In genomic region chr5:9627220-9627619, GRCm38 (mm10) we compare ENCODE assay signal across 10 mouse cellular contexts.
DNase-seq lines count a peak whose midpoint lies in the region; ATAC-seq and TF ChIP-seq lines count a peak whose summit lies in the region.
"Had no signal": no experiment of that assay in that cellular context is flagged by ENCODE, and none has a peak within 500 bp of the region (broad histone marks: within the 10 kb centered on the region; RNA-seq: fewer than 3 reads in every experiment).

No protein-coding gene starts in this region.

- in situ Hi-C loops in Patski (cut with MboI; ENCODE audit: low pct_unique_long_range_greater_than_20kb) = no loop called here

- CTCF ChIA-PET in Patski (lab: Charles Lee) = interaction anchor here (1.3 kb wide), 1 partner anchor 13 kb away, joined by 3 read pairs; no protein-coding TSS in a partner anchor

- ATAC-seq in hindbrain, embryonic 14.5 days (ENCODE audit: low FRiP score) = peak; percentile 38; the same call in 1 of the 2 replicates
- no peak for ATAC-seq in hindbrain, embryonic 11.5 days (ENCODE audit: low FRiP score)
- ATAC-seq in Patski = peak; percentile 85
- ATAC-seq in kidney, embryonic 15.5 days (replicated peaks; ENCODE audit: low FRiP score) = 0 out of 2 replicates have a peak, but pooled peaks have one; percentile 37
- no peak for ATAC-seq in intestine, embryonic 15.5 days
- no peak for ATAC-seq in forebrain, embryonic 13.5 days

- H3K4me1 ChIP-seq in hindbrain, embryonic 14.5 days (replicated peaks; ENCODE audit: control insufficient read depth, insufficient read depth, low read length) = peaks cover 4% of the 10 kb centered on the region; the same call in 1 of the 2 replicates
- no peaks in the 10 kb centered on the region for H3K4me1 ChIP-seq in hindbrain, embryonic 11.5 days (replicated peaks; ENCODE audit: control insufficient read depth, insufficient read depth, low read length)
- peaks cover 5% of the 10 kb centered on the region; the same call in 1 of the 2 replicates for H3K4me1 ChIP-seq in kidney, embryonic 15.5 days
- H3K4me1 ChIP-seq in intestine, embryonic 15.5 days (replicated peaks) = no peaks in the 10 kb centered on the region
- peaks cover 7% of the 10 kb centered on the region; the same call in 1 of the 2 replicates for H3K4me1 ChIP-seq in limb, embryonic 10.5 days
- H3K4me1 ChIP-seq in forebrain, embryonic 13.5 days = peaks cover 9% of the 10 kb centered on the region

- H3K27me3 ChIP-seq in hindbrain, embryonic 14.5 days (ENCODE audit: control insufficient read depth, insufficient read depth, low read length) = no peaks in the 10 kb centered on the region
- H3K27me3 ChIP-seq in hindbrain, embryonic 11.5 days (ENCODE audit: control insufficient read depth, insufficient read depth, low read length) = no peaks in the 10 kb centered on the region
- peaks cover 3% of the 10 kb centered on the region for H3K27me3 ChIP-seq in Patski
- no peaks in the 10 kb centered on the region for H3K27me3 ChIP-seq in kidney, embryonic 15.5 days
- no peaks in the 10 kb centered on the region for H3K27me3 ChIP-seq in intestine, embryonic 15.5 days (replicated peaks)
- no peaks in the 10 kb centered on the region for H3K27me3 ChIP-seq in limb, embryonic 10.5 days (ENCODE audit: low read depth, poor library complexity, severe bottlenecking)
- no peaks in the 10 kb centered on the region for H3K27me3 ChIP-seq in forebrain, embryonic 13.5 days
- H3K27me3 ChIP-seq: limb, embryonic 12.5 days had no signal

- H3K9ac ChIP-seq in hindbrain, embryonic 14.5 days = no peak overlapping the region
- H3K9ac ChIP-seq in hindbrain, embryonic 11.5 days (ENCODE audit: low read depth, low read length) = no peak overlapping the region
- no peak overlapping the region for H3K9ac ChIP-seq in kidney, embryonic 15.5 days
- H3K9ac ChIP-seq in intestine, embryonic 15.5 days = no peak overlapping the region
- H3K9ac ChIP-seq in forebrain, embryonic 13.5 days = no peak overlapping the region
- H3K9ac ChIP-seq: limb, embryonic 12.5 days had no signal

- no peak overlapping the region for H3K4me3 ChIP-seq in hindbrain, embryonic 14.5 days (replicated peaks; ENCODE audit: low read length)
- H3K4me3 ChIP-seq in hindbrain, embryonic 11.5 days (ENCODE audit: low read depth, low read length) = no peak overlapping the region
- no peak overlapping the region for H3K4me3 ChIP-seq in kidney, embryonic 15.5 days (replicated peaks)
- no peak overlapping the region for H3K4me3 ChIP-seq in intestine, embryonic 15.5 days (replicated peaks)
- no peak overlapping the region for H3K4me3 ChIP-seq in limb, embryonic 10.5 days
- no peak overlapping the region for H3K4me3 ChIP-seq in forebrain, embryonic 13.5 days
- H3K4me3 ChIP-seq: erythroblast, embryonic 14.5 days; limb, embryonic 12.5 days had no signal

- DNase-seq in hindbrain, embryonic 14.5 days (ENCODE audit: low spot score) = peak; percentile 37
- no peak for DNase-seq in hindbrain, embryonic 11.5 days (ENCODE audit: low spot score)
- DNase-seq in Patski (ENCODE audit: low read depth, low spot score) = peak; percentile 68
- peak; percentile 20 to 31 for DNase-seq in cerebellum, postnatal 14 days
- no peak for DNase-seq in limb, embryonic 10.5 days (ENCODE audit: low spot score)

- H3K27ac ChIP-seq in hindbrain, embryonic 14.5 days = no peak overlapping the region
- H3K27ac ChIP-seq in hindbrain, embryonic 11.5 days (ENCODE audit: low read depth, low read length) = no peak overlapping the region
- no peak overlapping the region for H3K27ac ChIP-seq in kidney, embryonic 15.5 days
- H3K27ac ChIP-seq in intestine, embryonic 15.5 days = no peak overlapping the region
- H3K27ac ChIP-seq in limb, embryonic 10.5 days = no peak overlapping the region
- no peak overlapping the region for H3K27ac ChIP-seq in forebrain, embryonic 13.5 days
- H3K27ac ChIP-seq: limb, embryonic 12.5 days had no signal

- POLR2A ChIA-PET in Patski (lab: Charles Lee) = no interaction called here

- no peaks in the 10 kb centered on the region for H3K36me3 ChIP-seq in hindbrain, embryonic 14.5 days (replicated peaks; ENCODE audit: control insufficient read depth, insufficient read depth)
- no peaks in the 10 kb centered on the region for H3K36me3 ChIP-seq in hindbrain, embryonic 11.5 days (ENCODE audit: control insufficient read depth, insufficient read depth, low read length)
- H3K36me3 ChIP-seq in kidney, embryonic 15.5 days = no peaks in the 10 kb centered on the region
- no peaks in the 10 kb centered on the region for H3K36me3 ChIP-seq in intestine, embryonic 15.5 days
- no peaks in the 10 kb centered on the region for H3K36me3 ChIP-seq in limb, embryonic 10.5 days
- H3K36me3 ChIP-seq in forebrain, embryonic 13.5 days (ENCODE audit: poor library complexity, severe bottlenecking) = no peaks in the 10 kb centered on the region
- H3K36me3 ChIP-seq: limb, embryonic 12.5 days had no signal

- H3K9me3 ChIP-seq in hindbrain, embryonic 14.5 days (ENCODE audit: control insufficient read depth, low read length) = no peaks in the 10 kb centered on the region
- H3K9me3 ChIP-seq in hindbrain, embryonic 11.5 days (ENCODE audit: control insufficient read depth, low read length) = no peaks in the 10 kb centered on the region
- no peaks in the 10 kb centered on the region for H3K9me3 ChIP-seq in kidney, embryonic 15.5 days (replicated peaks)
- H3K9me3 ChIP-seq in intestine, embryonic 15.5 days = no peaks in the 10 kb centered on the region
- no peaks in the 10 kb centered on the region for H3K9me3 ChIP-seq in limb, embryonic 10.5 days (replicated peaks)
- H3K9me3 ChIP-seq in forebrain, embryonic 13.5 days (replicated peaks) = no peaks in the 10 kb centered on the region
- H3K9me3 ChIP-seq: limb, embryonic 12.5 days had no signal

- WGBS in hindbrain, embryonic 14.5 days = 52% methylated on average over 2 of the region's 2 CpGs
- 73% methylated on average over 2 of the region's 2 CpGs for WGBS in hindbrain, embryonic 11.5 days
- 55% methylated on average over 2 of the region's 2 CpGs for whole genome bisulfite sequencing in kidney, embryonic 15.5 days
- WGBS in intestine, embryonic 15.5 days = 74% methylated on average over 2 of the region's 2 CpGs
- WGBS in limb, embryonic 10.5 days = 85% methylated on average over 2 of the region's 2 CpGs
- WGBS in forebrain, embryonic 13.5 days = 60% methylated on average over 2 of the region's 2 CpGs

- TF ChIP-seq CTCF in Patski (IDR thresholded peaks at IDR 0.05) = peak; percentile 49

- no peak overlapping the region for H3K4me2 ChIP-seq in hindbrain, embryonic 14.5 days (replicated peaks)
- no peak overlapping the region for H3K4me2 ChIP-seq in hindbrain, embryonic 11.5 days (replicated peaks; ENCODE audit: low read depth, low read length)
- no peak overlapping the region for H3K4me2 ChIP-seq in kidney, embryonic 15.5 days
- H3K4me2 ChIP-seq in intestine, embryonic 15.5 days (replicated peaks) = no peak overlapping the region
- H3K4me2 ChIP-seq in forebrain, embryonic 13.5 days = no peak overlapping the region
- H3K4me2 ChIP-seq: limb, embryonic 12.5 days had no signal

Comparison
In these comparisons a context has a peak if more than half of its experiments do, and no peak if none do; other contexts are left out.
1. ATAC-seq: peak in hindbrain, embryonic 14.5 days (single experiment), Patski (single experiment) and kidney, embryonic 15.5 days (single experiment); none in hindbrain, embryonic 11.5 days (single experiment), intestine, embryonic 15.5 days (single experiment) and forebrain, embryonic 13.5 days (single experiment).
2. DNase-seq: peak in hindbrain, embryonic 14.5 days (single experiment), Patski (single experiment) and cerebellum, postnatal 14 days (2 of 2); none in hindbrain, embryonic 11.5 days (single experiment) and limb, embryonic 10.5 days (single experiment).